Mouse (Mus musculus) urinary bladder, adult 2 months (tissue): ENCODE measurements around the gene 7420426K07Rik. TPM values are rescaled to one million over a fixed set of nuclear protein-coding genes. Genes with fewer than 3 reads are reported as not detected.

ENCODE experiments used
- DNase-seq: peaks from one replicate; pipeline ENCODE4 v3.0.0; 2022; ENCODE audit warnings: low spot score
- polyA plus RNA-seq: library from polyadenylated mRNA; depleted of rRNA; stranded (reverse); fragments of >200 nt; gene quantifications from 2 replicates; pipeline ENCODE4 v1.2.3, GENCODE M21; 2012; rRNA removed

The 7420426K07Rik gene
- not detected in 2 replicates for polyA plus RNA-seq

DNA sequence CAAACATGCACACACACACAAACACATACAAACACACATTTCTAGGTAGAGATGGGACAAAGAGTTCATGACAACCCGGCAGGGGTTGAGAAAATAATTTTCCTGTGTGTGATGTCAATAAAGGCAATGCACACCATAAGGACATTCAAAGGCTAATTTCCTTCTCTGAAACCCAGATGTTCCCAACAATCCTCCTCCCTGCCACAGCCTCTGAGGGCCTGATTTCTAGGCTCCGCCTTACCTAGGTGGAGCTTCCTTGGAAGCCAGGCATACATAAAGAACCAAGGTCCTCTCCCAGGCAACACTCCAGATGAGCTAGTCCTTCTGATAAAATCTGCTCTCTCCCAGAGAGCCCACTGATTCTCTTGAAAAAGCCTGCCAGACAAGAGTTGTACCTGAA lies at the start of gene 7420426K07Rik:
TSS of gene 7420426K07Rik (plus strand) at position 301 of the 400 bp plus-strand sequence.
- DNase-seq, result no peak

DNA sequence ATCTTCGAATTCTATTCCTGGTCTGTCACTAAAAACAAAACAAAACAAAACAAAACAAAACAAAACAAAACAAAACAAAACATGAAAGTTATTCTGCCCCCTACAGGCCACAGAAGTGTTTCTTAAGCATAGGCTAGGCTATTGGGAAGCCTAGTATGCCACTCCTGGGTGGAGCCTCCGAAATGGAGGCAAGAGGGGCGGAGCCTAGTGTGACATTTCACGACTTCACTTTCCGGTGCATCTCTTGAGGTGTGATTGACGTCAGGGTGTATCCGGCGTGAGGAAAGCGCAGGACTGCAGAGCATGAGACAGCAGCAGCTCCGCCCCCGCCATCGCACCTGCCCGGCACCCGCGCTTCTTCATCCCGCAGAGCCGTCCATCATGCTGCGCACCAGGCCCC lies 46.7 kb upstream of the 7420426K07Rik start, which contains the start of gene Prr23a2:
TSS of gene Prr23a2 (plus strand) at position 285 of the 400 bp plus-strand sequence.
- DNase-seq, result no peak

- no peak for DNase-seq
Observed at GRCm38 (mm10) chr9:98863463-98863862, 39.5 kb upstream of the 7420426K07Rik start.

DNA sequence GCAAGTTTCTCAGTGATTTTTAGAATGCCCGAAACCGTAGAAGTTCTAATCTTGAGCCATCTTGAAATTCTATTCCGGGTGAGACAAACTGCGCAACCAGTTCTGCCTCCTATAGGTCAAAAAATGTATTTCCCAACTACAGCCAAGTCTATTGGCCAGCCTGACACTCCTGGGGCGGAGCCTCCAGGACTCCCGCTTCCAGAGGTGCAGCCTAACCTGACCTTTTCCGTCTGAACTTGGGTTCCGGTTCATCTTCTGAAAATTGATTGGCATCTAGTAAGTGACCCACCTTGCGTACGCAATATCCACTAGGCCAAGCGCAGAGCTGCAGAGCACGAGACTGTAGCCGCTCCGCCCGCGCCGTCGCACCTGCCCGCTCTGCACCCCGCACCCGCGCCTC lies 38.3 kb upstream of the 7420426K07Rik start, which contains the start of gene Prr23a3:
TSS of gene Prr23a3 (plus strand) at position 197 of the 400 bp plus-strand sequence.
- DNase-seq, result no peak

DNA sequence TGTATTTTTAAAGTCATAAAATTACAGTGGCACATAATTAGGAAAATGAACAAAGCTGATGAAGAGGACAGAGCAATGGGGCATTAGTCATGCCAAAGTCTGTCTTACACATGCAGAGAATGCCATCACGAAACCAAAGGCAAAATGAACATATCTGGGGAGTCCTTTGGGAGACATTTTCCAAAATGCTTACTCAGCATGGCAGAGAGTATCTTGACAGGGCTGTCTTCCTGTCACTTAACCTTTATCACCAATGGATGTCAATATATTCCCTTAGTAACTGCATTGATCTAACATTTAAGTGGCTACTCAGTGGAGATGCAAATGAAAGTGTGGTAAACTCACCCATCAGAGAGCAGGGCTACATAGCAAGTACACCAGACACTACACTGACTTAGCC lies 1.4 kb upstream of the 7420426K07Rik start:
- no peak for DNase-seq

DNA sequence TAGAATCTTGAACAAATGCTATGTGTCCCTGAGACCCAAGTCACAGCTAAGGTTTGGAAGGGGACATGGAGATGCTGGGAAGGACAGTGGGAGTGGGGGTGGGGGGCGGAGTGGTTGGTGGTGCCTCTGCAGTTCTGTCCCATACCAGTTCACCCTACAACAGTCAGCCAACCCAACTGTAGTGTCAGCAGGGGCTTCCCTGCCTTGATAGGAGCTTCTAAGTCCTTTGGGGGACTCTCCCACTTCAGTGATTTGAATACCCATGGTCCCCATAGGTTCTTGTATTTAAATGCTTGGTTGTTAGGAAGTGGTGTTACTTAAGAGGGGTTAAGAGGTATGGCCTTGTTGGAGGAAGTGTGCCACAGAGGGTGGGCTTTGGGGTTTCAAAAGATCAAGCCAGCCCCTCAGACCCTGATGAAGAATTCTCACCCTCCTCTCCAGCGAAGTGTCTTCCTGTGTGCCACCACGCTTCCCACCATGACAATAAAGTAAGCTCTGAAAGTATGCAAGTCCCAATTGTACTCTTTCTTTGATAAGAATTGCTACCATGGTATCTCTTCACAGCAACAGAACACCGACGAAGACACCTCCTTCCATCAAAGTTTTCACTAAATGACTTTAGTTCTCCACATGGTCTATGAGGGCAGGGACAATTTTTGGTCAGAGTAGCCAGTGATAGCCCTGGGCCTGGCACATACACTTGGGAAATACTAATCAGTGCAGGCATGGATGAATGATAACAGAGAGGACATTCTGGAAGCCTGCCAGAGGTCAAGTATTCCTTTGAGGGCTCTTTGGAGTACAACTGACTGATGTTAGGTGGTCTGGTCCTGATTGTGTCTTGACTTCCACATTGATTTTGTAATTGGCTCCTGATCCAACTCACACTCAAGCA lies 18.0 kb downstream of the 7420426K07Rik start:
- no peak for DNase-seq

GRCm38 (mm10) chr9:98923119-98923518 lies 20.2 kb downstream of the 7420426K07Rik start:
- DNase-seq, result no peak

DNA sequence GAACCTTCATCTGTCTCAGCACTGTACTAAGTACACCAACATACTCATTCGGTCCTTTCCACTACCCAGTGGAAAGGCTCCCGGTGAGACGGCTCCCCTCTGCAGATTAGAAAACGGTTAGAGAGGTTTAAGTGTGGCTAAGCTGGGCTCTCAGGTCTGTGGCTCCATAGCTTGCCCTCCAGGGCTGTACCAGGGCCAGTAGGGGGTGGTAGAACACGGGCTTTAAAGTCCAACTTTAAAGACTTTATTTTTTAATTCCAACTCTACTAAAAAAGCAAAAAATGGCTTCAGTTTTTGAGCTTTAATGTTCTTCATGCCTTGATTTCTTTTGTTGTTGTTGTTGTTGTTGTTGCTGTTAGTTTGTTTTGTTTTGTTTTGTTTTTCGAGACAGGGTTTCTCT lies 21.3 kb downstream of the 7420426K07Rik start:
- no peak for DNase-seq

GRCm38 (mm10) chr9:98929496-98929895 lies 26.6 kb downstream of the 7420426K07Rik start:
- DNase-seq, result no peak

DNA sequence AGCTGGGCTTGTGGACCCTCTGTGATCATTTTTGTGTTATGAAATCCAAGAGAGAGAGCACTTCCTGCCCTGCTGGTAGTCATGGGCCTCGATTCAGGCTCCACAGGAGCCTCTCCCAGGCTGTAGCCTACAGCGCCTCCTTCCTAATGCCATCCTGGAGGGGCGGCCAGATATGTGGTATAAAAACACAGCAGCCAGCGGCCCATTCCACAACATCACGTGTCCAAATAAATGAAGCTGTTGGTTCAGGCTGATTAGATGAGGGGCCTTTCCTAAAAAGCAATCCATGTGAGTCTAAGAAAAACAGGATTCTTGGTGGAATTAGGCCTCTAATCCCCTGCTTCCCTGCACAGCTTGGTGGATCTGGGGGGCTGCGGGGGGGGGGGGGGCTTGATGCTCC lies 30.0 kb downstream of the 7420426K07Rik start:
- no peak for DNase-seq

- no peak for DNase-seq
Observed at GRCm38 (mm10) chr9:98935190-98935909, 32.4 kb downstream of the 7420426K07Rik start.

DNA sequence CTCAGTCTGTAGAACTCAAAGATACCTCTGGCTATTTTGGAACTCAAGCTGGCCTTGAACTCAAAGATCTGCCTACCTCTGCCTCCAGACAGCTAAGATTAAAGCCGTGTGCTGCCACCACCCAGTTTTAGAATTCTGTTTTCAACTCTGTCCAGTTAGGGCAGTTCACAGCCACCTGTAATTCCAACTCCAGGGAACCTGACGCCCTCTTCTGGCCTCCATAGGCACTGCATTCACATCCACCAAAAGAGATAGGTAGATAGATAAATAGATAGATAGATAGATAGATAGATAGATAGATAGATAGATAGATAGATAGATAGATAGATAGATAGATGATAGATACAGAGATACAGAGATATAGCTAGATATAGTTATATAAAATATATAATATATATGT lies 36.4 kb downstream of the 7420426K07Rik start:
- DNase-seq, result no peak

- DNase-seq, result no peak
Observed at GRCm38 (mm10) chr9:98952171-98953050, 49.5 kb downstream of the 7420426K07Rik start.

DNA sequence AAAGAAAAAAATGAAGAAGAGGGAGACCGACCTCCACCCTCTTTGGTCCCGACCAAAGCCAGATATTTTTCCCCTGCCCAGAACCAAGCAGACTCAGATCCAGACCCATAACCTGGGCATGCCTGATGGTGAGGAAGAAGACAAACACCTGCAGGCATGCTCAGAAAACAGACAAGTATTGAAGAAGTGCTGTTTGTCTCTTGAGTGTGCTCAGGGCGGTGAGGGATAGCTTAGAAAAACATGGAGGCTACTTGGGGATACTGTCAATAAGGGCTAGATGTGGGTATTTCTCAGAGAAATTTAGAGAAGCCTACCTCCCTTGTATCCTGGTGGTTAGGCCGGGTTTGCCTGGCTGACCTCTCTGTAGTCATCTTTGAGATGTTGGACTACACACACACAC lies 50.4 kb downstream of the 7420426K07Rik start:
- DNase-seq, result no peak

- no peak for DNase-seq
Observed at GRCm38 (mm10) chr9:98953830-98954229, 50.9 kb downstream of the 7420426K07Rik start.

Other genes with a start within 250 kb of the 7420426K07Rik start
- not detected in 2 replicates for gene Prr23a1, start 60.6 kb upstream of the 7420426K07Rik start, polyA plus RNA-seq
- gene Prr23a2, start 46.6 kb upstream of the 7420426K07Rik start, polyA plus RNA-seq, result not detected in 2 replicates
- 0.06 TPM in 1 of 2 replicates, not detected in the other for gene Prr23a3, start 38.4 kb upstream of the 7420426K07Rik start, polyA plus RNA-seq
- not detected in 2 replicates for gene Foxl2, start 52.2 kb downstream of the 7420426K07Rik start, polyA plus RNA-seq
- gene Faim, start 83.3 kb downstream of the 7420426K07Rik start, polyA plus RNA-seq, result 12.8 and 15.8 TPM in 2 replicates
- gene Gm1123, start 132.6 kb downstream of the 7420426K07Rik start, polyA plus RNA-seq, result not detected in 2 replicates
- 3.6 and 3.9 TPM in 2 replicates for gene Pik3cb, start 237.5 kb downstream of the 7420426K07Rik start, polyA plus RNA-seq